Mouse (Mus musculus) heart, postnatal 25 days (tissue): ENCODE measurements at regions not wholly inside any gene's neighbourhood (a gene's known extent, or its start where the extent isn't known, plus 50 kb on each side); places are given as distances from the start of the nearest gene placed in this dataset.

Experiments
- DNase-seq: peaks from one replicate; pipeline ENCODE4 v3.0.0; 2022; ENCODE audit warnings: low spot score
- intact Hi-C: fragments of 180-260 bp; cut with DNase I; formaldehyde crosslinking; loops from one replicate; pipeline ENCODE4 v1.15.1; 2025

- intact Hi-C loops: no loop called here
Measured at GRCm38 (mm10) chr3:21361069-21361468, 715.4 kb upstream of the Tbl1xr1 start.

GRCm38 (mm10) chr3:21379816-21380215, 696.6 kb upstream of the Tbl1xr1 start:
- DNase-seq: peak; percentile 23

More at GRCm38 (mm10) chr3:21361069-21361468, 715.4 kb upstream of the Tbl1xr1 start:
- no peak for DNase-seq

GRCm38 (mm10) chr3:21381072-21381471, 695.4 kb upstream of the Tbl1xr1 start:
- intact Hi-C loops: no loop called here
- DNase-seq: no peak

More at GRCm38 (mm10) chr3:21379816-21380215, 696.6 kb upstream of the Tbl1xr1 start:
- intact Hi-C loops: no loop called here

- intact Hi-C loops: loop anchor here (5.0 kb wide), 1 partner anchor 51 kb away; no protein-coding TSS in a partner anchor
- DNase-seq: no peak
Measured at GRCm38 (mm10) chr3:21403551-21403950, 672.9 kb upstream of the Tbl1xr1 start.

GRCm38 (mm10) chr3:21404058-21404457, 672.4 kb upstream of the Tbl1xr1 start:
- intact Hi-C loops: loop anchor here (5.0 kb wide), 1 partner anchor 52 kb away; no protein-coding TSS in a partner anchor
- DNase-seq: no peak

GRCm38 (mm10) chr3:21407077-21407476, 669.4 kb upstream of the Tbl1xr1 start:
- intact Hi-C loops: no loop called here

GRCm38 (mm10) chr3:21412010-21412409, 664.4 kb upstream of the Tbl1xr1 start:
- intact Hi-C loops: loop anchor here (5.0 kb wide), 1 partner anchor 145 kb away; no protein-coding TSS in a partner anchor

More at GRCm38 (mm10) chr3:21407077-21407476, 669.4 kb upstream of the Tbl1xr1 start:
- no peak for DNase-seq

GRCm38 (mm10) chr3:21423139-21423538, 653.3 kb upstream of the Tbl1xr1 start:
- intact Hi-C loops: no loop called here
- DNase-seq: no peak

More at GRCm38 (mm10) chr3:21412010-21412409, 664.4 kb upstream of the Tbl1xr1 start:
- DNase-seq: no peak

GRCm38 (mm10) chr3:21426538-21426937, 649.9 kb upstream of the Tbl1xr1 start:
- DNase-seq: no peak
- intact Hi-C loops: no loop called here

- DNase-seq: no peak
- intact Hi-C loops: no loop called here
Measured at GRCm38 (mm10) chr3:21427408-21428031, 648.9 kb upstream of the Tbl1xr1 start.

- no peak for DNase-seq
- intact Hi-C loops: no loop called here
Measured at GRCm38 (mm10) chr3:21428120-21428519, 648.3 kb upstream of the Tbl1xr1 start.

GRCm38 (mm10) chr3:21464245-21464644, 612.2 kb upstream of the Tbl1xr1 start:
- DNase-seq: no peak
- intact Hi-C loops: no loop called here

- intact Hi-C loops: no loop called here
- DNase-seq: no peak
Measured at GRCm38 (mm10) chr3:21466113-21466645, 610.3 kb upstream of the Tbl1xr1 start.

- no peak for DNase-seq
- intact Hi-C loops: loop anchor here (5.0 kb wide), 1 partner anchor 460 kb away; no protein-coding TSS in a partner anchor
Measured at GRCm38 (mm10) chr3:21477366-21477765, 599.1 kb upstream of the Tbl1xr1 start.

GRCm38 (mm10) chr3:21479021-21479795, 597.2 kb upstream of the Tbl1xr1 start:
- intact Hi-C loops: loop anchor here (5.0 kb wide), 1 partner anchor 458 kb away; no protein-coding TSS in a partner anchor
- peak; percentile 51 for DNase-seq

GRCm38 (mm10) chr3:21479846-21480245, 596.6 kb upstream of the Tbl1xr1 start:
- intact Hi-C loops: loop anchor here (5.0 kb wide), 1 partner anchor 457 kb away; no protein-coding TSS in a partner anchor

GRCm38 (mm10) chr3:21484052-21484451, 592.4 kb upstream of the Tbl1xr1 start:
- DNase-seq: no peak
- intact Hi-C loops: no loop called here

More at GRCm38 (mm10) chr3:21479846-21480245, 596.6 kb upstream of the Tbl1xr1 start:
- no peak for DNase-seq

GRCm38 (mm10) chr3:21485454-21485853, 591.0 kb upstream of the Tbl1xr1 start:
- intact Hi-C loops: no loop called here
- no peak for DNase-seq

GRCm38 (mm10) chr3:21489547-21489946, 586.9 kb upstream of the Tbl1xr1 start:
- intact Hi-C loops: no loop called here
- no peak for DNase-seq

GRCm38 (mm10) chr3:21492413-21492812, 584.0 kb upstream of the Tbl1xr1 start:
- intact Hi-C loops: no loop called here
- no peak for DNase-seq
